Mouse (Mus musculus) brain, embryonic 14.5 days (tissue): Measurements from ENCODE around the gene Nr6a1.

ENCODE experiments used
- CTCF ChIP-seq: fragments of 200-500 bp; IDR thresholded peaks from 2 replicates; pipeline ENCODE4 v1.5.1; 2012; ENCODE audit warnings: inconsistent platforms, mild to moderate bottlenecking, moderate library complexity, borderline replicate concordance; ENCODE audit not compliant: insufficient read depth, insufficient read length; ENCODE audit errors: extremely low read depth
- POLR2A ChIP-seq: fragments of 200-500 bp; IDR thresholded peaks from 2 replicates; pipeline ENCODE4 v1.6.1; 2012; ENCODE audit warnings: mild to moderate bottlenecking, inconsistent platforms, borderline replicate concordance; ENCODE audit not compliant: poor library complexity, insufficient read depth, insufficient read length, severe bottlenecking; ENCODE audit errors: extremely low read depth

DNA sequence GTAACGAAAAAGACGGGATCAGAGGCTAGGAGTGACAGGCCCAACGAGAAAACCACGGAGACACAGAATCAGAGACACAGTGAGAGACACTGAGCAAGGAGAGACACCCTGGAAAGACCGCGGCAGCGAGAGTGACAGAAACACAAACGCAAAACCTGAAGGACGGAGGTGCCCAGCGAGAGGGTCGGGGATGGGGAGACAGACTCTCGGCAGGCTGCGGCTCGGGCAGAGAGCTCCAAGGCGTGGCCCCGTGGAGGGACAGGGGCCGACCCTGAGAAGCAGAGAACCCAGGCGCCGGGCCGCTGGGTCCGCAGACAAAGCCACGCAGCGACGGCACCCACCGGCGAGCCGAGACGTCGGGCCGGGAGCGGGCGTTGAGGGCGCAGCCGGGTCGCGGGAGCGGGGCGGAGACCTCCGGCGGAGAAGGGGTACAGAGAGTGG, 216.0 kb downstream of the Nr6a1 start:
- no peak for TF ChIP-seq CTCF
- no peak for TF ChIP-seq POLR2A
